Mouse (Mus musculus) neutrophil, adult 59 days (primary cell): ENCODE results near the gene Ccdc17. TPM values are rescaled to one million over a fixed set of nuclear protein-coding genes. Genes with fewer than 3 reads are reported as not detected.

Experiments used
- total RNA-seq, 2 experiments: library from RNA; stranded (reverse); gene quantifications; 1 replicate in 1 of 2; 2 replicates in 1 of 2; pipeline ENCODE4 v1.2.4; 2023

The Ccdc17 gene
- total RNA-seq: 1 to 10 TPM; 8.1 to 8.5 TPM

DNA sequence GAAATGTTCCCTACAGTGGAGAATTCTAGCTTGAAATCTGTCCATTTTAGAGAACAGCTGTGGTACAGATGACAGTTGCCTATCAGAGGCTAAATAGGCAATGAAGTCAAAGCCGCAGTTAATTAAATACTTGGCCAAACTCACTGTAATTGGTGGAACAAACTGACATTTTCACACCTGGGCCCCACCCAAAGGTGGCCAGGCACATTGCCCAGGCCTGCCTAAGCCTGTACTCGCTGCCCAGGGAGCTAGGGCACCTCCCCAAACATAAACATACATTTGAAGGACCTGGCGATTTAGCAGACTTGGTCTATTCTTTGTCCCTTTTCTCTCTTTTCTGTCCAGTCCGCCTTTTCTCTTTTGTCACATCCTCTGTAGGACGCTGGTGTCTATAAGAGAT, at the start of gene Ccdc17:
Gene Ccdc17 (plus strand): TSS at position 276 of the 400 bp plus-strand sequence.

DNA sequence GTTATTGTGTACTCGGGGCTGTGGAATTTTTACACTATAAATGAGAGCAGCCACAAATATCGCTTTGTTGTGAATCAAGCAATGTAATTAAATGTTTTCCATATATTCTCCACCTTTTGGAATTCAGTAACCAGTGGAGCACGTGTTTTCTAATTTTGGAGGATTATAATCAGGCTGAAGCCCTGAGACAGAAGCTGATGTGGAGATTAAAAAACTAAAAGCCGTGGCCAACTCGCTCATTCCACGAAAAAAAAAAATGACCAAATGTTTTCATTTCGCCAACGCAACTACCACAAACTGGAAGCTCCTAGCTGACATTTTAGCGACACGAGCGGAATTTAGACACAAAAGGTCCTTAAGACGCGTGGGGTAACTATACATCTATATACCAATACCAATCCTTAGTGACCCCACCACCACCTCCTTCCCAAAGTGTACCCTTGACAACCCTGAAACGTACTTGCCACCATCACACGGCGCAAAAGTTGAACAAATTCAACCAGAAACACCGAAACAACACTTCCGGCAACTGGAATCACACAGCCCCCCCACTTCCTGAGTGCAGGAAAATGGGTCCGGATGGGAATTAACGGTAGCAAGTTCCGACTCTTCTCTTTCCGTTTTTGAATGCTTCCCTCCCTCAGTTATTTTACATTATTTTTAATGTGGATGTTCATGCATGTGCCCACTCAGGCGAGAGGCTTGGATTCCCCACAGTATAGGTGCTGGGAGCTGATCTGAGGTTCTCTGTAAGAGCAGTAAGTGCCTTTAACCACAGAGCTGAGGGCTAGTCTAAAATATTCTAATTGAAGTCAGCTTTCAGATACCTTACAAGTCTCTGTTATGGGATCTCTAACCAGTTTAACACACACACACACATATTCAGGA, 40.8 kb upstream of the Ccdc17 start, which contains the start of gene Tmem69:
Gene Tmem69 (minus strand): TSS at position 524 of the 888 bp plus-strand sequence.

DNA sequence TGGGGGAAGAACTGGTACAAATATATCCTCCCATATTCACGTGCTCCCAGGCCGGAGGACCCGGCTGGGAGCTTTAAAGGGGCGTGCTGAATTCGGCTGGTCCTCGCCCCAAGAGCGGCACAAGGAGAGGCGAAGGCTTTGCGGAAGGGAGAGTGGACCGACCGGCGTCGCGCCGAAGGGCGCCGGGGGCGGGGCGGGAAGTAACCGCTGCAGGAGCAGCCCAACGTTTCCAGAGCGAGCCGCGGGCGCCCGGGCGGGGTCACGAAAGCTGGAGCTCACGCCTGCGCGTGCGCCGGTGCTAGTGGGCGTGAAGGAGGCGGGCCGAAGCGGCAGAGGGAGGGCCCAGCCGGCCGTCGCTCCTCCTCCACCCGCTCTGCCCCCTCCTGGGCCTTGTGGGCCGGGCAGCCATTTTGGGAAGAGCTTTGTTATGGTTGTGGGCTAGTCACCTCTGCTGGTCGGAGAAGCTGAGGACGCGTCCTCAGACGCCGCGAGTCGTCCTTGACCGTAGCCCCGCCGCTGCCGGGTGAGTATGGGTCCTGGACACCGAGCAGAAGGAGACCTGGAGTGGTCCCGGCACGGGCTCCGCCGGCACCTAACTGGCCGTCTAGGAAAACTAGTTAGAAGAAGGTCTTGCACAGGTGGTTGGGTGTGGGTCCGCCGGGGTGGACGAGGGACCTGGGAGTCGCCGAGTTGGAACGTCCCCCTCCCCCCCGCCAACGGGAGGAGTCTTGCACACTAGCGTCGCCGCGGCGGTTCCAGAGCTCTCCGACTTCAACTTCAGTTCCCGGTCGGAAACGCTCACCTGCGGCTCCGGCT, 38.9 kb upstream of the Ccdc17 start, which contains the start of gene Gpbp1l1:
Gene Gpbp1l1 (plus strand): TSS at position 353 of the 816 bp plus-strand sequence.

GRCm38 (mm10) chr4:116627722-116628662, 31.5 kb downstream of the Ccdc17 start, which contains the start of gene Nasp:
Nasp (minus strand) TSS chr4:116627941.

Other genes starting within 250 kb of the Ccdc17 start
- 10 to 100 TPM; 17.9 to 24.4 TPM for gene Mast2, start 132.5 kb upstream of the Ccdc17 start, total RNA-seq
- gene Ipp, start 89.1 kb upstream of the Ccdc17 start, total RNA-seq: 1 to 10 TPM; 6.0 to 6.3 TPM
- 1 to 10 TPM; 8.1 to 8.2 TPM for gene Tmem69, start 40.7 kb upstream of the Ccdc17 start, total RNA-seq
- gene Gpbp1l1, start 39.0 kb upstream of the Ccdc17 start, total RNA-seq: 10 to 100 TPM; 75.7 to 79.6 TPM
- gene Nasp, start 31.3 kb downstream of the Ccdc17 start, total RNA-seq: 10 to 100 TPM; 52.7 to 57.8 TPM
- 100 to 1,000 TPM; 246 to 288 TPM for gene Akr1a1, start 55.0 kb downstream of the Ccdc17 start, total RNA-seq
- gene Prdx1, start 88.9 kb downstream of the Ccdc17 start, total RNA-seq: 100 to 1,000 TPM; 102 to 170 TPM
- 1 to 10 TPM; 3.2 to 3.5 TPM for gene Mmachc, start 111.8 kb downstream of the Ccdc17 start, total RNA-seq
- 10 to 100 TPM; 12.0 to 18.3 TPM for gene Ccdc163, start 111.9 kb downstream of the Ccdc17 start, total RNA-seq
- gene Tesk2, start 124.3 kb downstream of the Ccdc17 start, total RNA-seq: 10 to 100 TPM; 35.6 to 37.0 TPM
- 10 to 100 TPM; 15.3 TPM for gene Toe1, start 211.0 kb downstream of the Ccdc17 start, total RNA-seq
- gene Mutyh, start 211.1 kb downstream of the Ccdc17 start, total RNA-seq: 1 to 10 TPM; 6.1 to 6.8 TPM
- not detected for gene Hpdl, start 225.1 kb downstream of the Ccdc17 start, total RNA-seq